Mouse (Mus musculus) kidney, postnatal 10 days (tissue): ENCODE data around the gene Neurl4.

Experiments used
- DNase-seq: peaks from one replicate; pipeline ENCODE4 v3.0.0; 2021; ENCODE audit warnings: mixed read lengths

Neurl4 gene

DNA sequence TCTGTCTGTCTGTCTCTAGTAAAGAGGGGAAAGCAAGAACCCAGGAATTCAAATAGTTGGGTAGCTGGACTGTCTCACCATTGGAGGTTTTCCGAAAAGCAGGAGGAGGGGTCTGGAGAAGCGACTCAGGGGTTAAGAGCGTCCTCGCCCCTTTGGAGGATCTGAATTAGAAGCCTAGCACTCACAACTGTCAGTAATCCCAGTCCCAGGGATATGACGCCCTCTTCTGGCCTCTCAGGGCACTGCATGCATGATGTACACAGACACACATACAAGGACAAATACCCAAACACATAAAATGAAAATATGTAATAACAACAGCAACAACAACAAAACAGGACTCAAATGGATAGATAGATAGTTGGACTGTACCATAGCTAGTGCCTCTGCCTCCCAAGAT is 59.7 kb downstream of the Neurl4 start:
- no peak for DNase-seq

DNA sequence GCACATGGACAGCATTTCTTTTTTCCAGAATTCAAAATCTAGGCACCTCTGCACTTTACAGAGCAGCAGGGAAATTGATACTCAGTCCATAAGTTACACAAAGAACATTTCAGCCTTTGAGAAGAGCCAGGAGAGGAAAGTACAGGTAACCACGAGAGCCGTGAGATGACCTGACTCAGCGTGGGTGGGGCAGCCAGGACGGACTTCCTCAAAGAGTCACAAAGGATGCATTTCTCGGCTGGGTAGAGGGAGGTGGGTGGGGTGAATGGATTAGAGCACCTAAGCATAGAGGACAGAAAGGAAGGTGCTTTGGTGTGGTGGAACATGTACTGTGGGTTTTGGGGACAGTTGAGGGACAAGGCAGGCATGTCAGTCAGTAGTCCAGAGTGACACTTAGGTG is 61.0 kb downstream of the Neurl4 start:
- no peak for DNase-seq
